Mouse (Mus musculus): ENCODE data around the gene Fbxl19. TPM values are rescaled to one million over a fixed set of nuclear protein-coding genes. Genes with fewer than 3 reads are reported as not detected.
A peak's percentile ranks its signal among the peaks of the same experiment; 100 is the strongest.

Gene Fbxl19
- total RNA-seq, 2 experiments from 2014 or later = 1.2 to 2.0 TPM

DNA sequence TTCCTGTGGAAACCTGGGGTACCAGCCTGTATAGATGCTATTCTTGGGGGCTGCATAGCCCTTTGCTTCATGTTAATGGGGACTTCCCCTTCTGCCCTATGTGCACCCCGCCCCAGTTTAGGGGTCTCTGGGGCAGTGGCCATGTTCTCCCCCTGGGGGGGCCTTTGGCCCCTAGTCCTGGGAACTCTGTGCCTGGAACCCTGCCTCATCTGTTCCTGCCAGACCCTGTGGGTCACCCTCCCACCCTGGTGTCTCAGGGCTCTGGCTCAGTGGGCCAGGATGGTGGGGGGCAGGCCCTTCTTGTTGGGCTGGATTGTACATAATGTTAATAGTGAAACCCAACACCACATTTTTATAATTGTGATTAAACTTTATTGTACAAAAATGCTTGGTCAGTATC, 55.4 kb downstream of the Fbxl19 start:
- DNase-seq = no peak
- intact Hi-C loops (cut with DNase I) = loop anchor here (1.0 to 5.0 kb wide), 3 partner anchors 43 to 136 kb away; no protein-coding TSS in a partner anchor
- H3K27ac ChIP-seq = 0 out of 2 replicates have a peak overlapping the region, but pooled peaks have one; percentile 88
- no peak overlapping the region for H3K4me3 ChIP-seq
- no peak for TF ChIP-seq CTCF (IDR thresholded peaks at IDR 0.05)

DNA sequence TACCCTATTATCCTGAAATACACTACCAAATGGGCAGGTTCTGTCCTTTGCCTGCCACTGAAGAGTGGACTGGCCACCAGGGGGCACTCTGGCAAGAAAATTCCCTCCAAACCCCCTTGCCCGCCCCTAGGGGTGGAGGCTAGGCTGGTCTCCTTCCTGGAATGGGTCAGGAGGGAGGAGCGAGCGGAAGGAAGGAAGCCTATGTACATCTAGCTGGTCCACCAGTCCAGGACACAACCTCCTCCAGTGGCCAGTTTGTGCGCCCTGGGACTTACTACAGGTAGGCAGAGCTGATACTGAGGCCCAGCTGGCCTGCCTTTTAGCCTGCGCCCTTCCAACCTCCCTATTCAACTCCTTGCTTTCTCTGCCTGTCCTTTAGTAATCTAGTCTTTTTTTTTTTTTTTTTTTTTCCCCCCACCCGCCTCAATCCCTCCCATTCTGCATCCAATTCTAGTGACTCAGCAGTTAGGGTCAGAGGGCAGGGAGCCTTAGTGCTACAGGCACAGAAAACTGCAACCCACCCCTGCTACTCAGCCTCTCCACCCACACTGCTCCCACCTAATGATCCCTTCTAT, 56.2 kb downstream of the Fbxl19 start, which contains the start of gene Hsd3b7:
TSS of gene Hsd3b7 (plus strand) at position 170 of the 575 bp plus-strand sequence.
- peak within 1 kb of the TSS; percentile 88 for H3K27ac ChIP-seq
- intact Hi-C loops (cut with DNase I) = loop anchor here (1.0 to 5.0 kb wide), 3 partner anchors 42 to 135 kb away; no protein-coding TSS in a partner anchor
- peak within 1 kb of the TSS; percentile 72 for H3K4me3 ChIP-seq
- DNase-seq = peak; percentile 95
- TF ChIP-seq CTCF (IDR thresholded peaks at IDR 0.05) = peak; percentile 99

DNA sequence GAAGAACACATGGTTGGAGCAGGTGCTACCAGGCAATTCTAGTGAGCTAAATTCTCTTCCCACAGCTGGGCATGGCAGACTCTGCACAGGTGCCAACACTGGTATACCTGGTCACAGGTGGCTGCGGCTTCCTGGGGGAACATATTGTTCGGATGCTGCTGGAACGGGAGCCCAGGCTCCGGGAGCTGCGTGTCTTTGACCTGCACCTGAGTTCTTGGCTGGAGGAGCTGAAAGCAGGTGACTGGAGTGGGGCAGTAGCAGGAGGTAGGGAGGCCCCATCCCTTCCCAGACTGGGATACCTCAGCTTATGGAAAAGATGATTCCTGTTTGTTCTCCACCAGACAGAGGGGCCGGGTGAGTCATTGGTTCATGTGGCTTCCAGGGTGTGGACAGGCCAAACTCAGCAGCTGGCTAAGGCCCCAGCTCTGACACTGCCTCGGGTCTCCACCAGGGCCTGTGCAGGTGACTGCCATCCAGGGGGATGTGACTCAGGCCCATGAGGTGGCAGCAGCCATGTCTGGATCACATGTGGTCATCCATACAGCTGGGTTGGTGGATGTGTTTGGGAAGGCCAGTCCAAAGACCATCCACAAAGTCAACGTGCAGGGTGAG, 56.8 kb downstream of the Fbxl19 start:
- Histone ChIP-seq H3K4me3 (peak overlapping the region; percentile 72), H3K27ac (peak overlapping the region; percentile 88)
- no peak for TF ChIP-seq CTCF (IDR thresholded peaks at IDR 0.05)
- DNase-seq = peak; percentile 66
- intact Hi-C loops (cut with DNase I) = loop anchor here (5.0 kb wide), 1 partner anchor 41 kb away; no protein-coding TSS in a partner anchor

DNA sequence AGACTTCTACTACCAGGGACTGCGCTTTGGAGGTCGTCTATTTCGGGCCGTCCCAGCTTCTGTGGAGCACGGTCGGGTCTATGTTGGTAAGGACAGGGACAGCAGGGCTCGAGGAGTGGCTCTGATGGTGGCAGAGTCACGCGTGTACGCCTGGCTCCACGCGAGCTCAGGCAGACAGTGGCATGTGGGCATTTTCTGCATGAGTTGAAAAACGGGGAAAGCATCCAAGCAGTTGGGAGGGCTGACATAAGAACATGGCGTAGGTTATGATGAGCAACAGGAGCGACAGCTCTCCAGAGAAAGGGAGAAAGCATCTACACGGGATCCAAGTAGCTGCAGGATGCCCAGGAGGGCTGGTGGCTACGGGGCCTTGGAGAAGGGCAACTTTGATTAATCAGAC, 58.0 kb downstream of the Fbxl19 start:
- intact Hi-C loops (cut with DNase I) = loop anchor here (5.0 kb wide), 1 partner anchor 40 kb away; no protein-coding TSS in a partner anchor
- no peak overlapping the region for H3K27ac ChIP-seq

DNA sequence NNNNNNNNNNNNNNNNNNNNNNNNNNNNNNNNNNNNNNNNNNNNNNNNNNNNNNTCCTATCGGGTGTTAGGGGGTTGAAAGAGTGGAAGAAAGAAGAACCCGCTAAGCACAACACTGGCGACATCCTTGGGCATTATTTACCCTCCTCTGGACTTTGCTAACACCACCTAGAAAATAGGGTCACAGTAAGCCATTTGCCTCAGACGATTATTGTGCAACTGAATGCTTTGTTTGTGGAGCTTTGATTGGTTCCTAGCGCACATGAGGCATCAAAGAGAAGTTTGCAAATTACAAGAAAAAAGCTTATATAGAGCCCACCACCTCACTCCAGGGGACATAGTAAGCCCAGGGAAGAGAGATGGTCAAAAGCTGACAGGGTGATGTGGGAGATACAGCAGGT, 64.5 kb downstream of the Fbxl19 start:
- no peak for TF ChIP-seq CTCF (IDR thresholded peaks at IDR 0.05)
- H3K4me3 ChIP-seq = no peak overlapping the region
- DNase-seq = no peak
- intact Hi-C loops (cut with DNase I) = no loop called here
- no peak overlapping the region for H3K27ac ChIP-seq

More for the DNA sequence above, 58.0 kb downstream of the Fbxl19 start:
- H3K4me3 ChIP-seq = no peak overlapping the region
- TF ChIP-seq CTCF (IDR thresholded peaks at IDR 0.05) = no peak
- no peak for DNase-seq

DNA sequence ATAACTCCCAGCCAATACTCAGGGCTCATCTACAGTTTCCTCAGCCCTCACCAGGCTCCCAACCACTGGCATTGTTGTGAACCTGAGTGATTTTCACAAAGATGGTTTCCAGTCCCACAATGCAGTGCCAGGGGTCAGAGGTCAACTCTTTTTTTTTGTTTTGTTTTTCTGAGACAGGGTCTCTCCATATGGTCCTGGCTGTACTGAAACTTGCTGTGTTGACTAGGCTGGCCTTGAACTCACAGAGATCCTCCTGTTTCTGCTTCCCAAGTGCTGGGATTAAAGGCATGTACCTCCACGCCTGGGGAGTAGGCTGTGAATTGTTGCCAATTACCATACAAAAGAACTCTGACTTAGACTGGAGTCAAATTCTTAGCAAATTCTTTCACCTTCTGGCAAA, 65.5 kb downstream of the Fbxl19 start:
- no peak overlapping the region for H3K27ac ChIP-seq
- no peak overlapping the region for H3K4me3 ChIP-seq
- TF ChIP-seq CTCF (IDR thresholded peaks at IDR 0.05) = no peak
- no peak for DNase-seq
- intact Hi-C loops (cut with DNase I) = no loop called here

DNA sequence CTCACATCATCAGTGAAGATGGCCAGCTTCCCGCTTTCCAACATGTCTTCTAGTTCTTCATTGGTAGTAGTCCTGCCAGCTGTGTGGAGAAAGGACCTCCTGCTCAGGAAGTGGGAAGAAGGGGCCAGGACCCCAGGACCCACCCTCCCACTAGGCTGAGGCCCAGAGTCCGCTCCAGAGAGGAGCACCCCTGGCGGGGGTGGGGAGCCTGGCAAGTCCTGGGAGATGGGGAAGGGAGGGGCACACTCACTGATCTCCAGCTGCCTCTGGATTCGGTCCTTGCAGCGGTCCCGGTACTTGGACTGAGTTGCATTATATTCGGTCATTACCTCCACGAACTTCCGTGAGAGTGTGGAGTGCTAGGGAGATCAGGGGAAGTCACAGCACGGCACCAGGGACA, 66.3 kb downstream of the Fbxl19 start:
- DNase-seq = no peak
- intact Hi-C loops (cut with DNase I) = no loop called here
- Histone ChIP-seq H3K27ac (no peak overlapping the region), H3K4me3 (no peak overlapping the region)
- no peak for TF ChIP-seq CTCF (IDR thresholded peaks at IDR 0.05)

DNA sequence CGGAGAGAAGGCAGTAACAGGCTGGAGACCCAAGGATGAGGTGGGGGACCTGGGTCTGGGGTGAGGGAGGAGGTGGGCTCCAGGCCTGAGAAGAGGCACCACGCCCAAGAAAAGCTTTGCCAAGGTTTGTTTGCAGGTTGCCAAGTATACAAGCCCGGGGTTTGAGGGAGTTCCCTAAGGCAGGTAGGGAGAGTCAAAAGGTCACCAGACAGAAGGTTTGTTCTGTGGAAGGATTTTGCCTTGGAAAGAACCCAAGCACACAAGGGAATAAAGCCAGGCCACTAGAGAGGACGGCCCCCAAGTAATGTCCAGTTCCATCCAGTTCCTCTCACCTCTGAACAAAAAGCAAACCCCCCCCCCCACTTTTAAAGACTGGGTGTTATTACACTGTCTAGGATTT, 66.9 kb downstream of the Fbxl19 start:
- Histone ChIP-seq H3K4me3 (no peak overlapping the region), H3K27ac (no peak overlapping the region)
- intact Hi-C loops (cut with DNase I) = no loop called here
- DNase-seq = no peak
- TF ChIP-seq CTCF (IDR thresholded peaks at IDR 0.05) = no peak

DNA sequence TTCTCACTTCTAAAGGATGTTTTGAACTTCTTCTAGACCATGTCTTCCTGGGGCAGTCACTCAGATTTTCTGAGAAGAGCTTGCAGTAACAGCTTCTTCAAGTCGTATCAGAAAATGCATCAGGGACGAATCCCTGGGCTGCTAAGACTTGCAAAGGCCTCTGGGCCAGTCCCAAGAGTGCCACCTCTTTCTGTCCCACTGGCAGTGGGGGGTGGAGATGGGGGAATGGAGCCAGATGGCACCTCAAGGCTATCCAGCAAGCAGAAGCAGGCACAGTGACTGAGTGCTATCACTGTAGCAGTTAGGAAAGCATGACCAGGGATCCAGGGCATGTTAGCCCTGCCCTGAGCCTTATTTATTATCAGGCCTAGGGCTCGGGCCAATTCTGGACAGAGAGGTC, 67.9 kb downstream of the Fbxl19 start:
- TF ChIP-seq CTCF (IDR thresholded peaks at IDR 0.05) = no peak
- intact Hi-C loops (cut with DNase I) = no loop called here
- no peak overlapping the region for H3K4me3 ChIP-seq
- no peak overlapping the region for H3K27ac ChIP-seq
- DNase-seq = peak; percentile 0

DNA sequence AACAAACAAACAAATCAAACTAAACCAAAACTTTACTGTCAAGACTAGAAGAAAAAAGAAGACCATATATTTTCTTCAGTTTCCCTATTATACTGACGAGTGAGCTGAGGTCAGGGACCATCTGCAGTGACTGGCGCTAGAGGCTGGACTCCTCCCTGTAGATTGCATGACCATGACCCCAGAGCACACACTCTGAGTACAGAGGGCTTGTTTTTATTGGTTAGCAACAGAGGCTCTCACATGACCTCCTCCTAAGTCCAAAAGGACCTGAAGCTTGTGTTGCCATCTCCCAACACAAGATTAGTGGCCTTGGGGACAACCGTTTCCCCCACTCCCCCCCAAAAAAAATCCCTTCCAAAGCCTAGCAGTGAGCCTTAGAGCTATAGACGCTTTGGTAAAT, 69.5 kb downstream of the Fbxl19 start:
- Histone ChIP-seq H3K27ac (peak overlapping the region; percentile 81), H3K4me3 (peak overlapping the region; percentile 56)
- intact Hi-C loops (cut with DNase I) = no loop called here
- no peak for TF ChIP-seq CTCF (IDR thresholded peaks at IDR 0.05)
- peak; percentile 50 for DNase-seq

DNA sequence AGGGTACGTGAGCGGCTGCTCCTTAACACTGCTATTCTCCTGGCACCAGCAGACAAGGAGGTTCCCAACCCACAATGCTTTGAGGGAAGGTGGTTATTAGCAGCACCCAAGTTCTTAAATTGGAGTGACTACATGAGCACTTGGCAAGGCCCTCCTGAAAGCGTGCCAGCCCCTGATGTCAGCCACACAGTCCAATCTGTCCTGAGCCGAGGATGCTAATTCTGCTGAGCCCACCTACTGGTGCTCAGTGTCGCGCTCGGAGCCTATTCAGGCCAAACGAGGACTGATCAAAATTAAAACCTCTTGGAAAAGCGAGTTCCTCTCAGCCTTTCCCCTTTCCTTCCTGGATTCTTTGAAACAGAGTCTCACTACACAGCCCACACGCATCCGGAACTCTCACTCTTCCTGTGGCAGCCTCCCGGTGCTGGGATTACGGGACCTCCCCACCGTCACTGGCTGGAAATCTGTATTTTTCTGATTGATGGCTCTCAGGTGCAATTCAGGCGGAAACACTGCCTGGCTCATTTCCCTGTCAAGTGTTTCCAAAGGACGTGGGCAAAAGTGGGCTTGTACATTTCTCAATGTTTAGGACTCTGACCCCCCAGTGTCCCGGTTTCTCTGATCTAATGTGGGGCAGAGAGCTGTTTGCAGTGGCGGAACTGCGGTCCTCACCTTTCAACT, 70.0 kb downstream of the Fbxl19 start:
- TF ChIP-seq CTCF (IDR thresholded peaks at IDR 0.05) = no peak
- Histone ChIP-seq H3K27ac (peak overlapping the region; percentile 81), H3K4me3 (peak overlapping the region; percentile 56)
- peak; percentile 89 for DNase-seq
- intact Hi-C loops (cut with DNase I) = no loop called here

DNA sequence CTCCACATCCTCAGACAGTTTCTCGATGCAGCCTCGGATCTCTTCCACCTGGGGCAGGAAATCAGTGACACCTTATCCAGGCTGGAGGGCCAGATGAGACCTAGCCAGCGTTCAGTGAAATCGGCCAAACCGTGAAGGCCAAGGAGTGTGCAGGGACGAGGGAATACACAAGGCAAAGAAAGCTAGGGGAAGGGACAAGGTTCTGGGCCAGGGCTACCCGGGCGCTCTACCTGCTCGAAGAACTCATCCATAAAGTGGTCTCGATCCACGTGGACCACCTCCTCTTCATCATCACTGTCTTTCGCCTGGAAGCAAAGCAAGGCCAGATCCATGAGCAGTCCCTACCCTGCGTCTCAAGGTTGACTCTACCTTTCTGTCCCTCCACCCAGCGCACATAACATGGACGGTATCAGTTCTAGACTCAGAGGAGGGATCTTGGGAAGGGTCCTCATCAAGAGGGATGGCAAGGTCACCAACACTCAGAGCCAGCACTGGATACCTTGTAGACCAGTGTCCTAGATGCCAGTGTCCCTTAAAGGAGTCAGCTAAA, 70.8 kb downstream of the Fbxl19 start:
- intact Hi-C loops (cut with DNase I) = no loop called here
- Histone ChIP-seq H3K27ac (peak overlapping the region; percentile 81), H3K4me3 (peak overlapping the region; percentile 15; the same call in 1 of the 2 replicates)
- no peak for DNase-seq
- TF ChIP-seq CTCF (IDR thresholded peaks at IDR 0.05) = no peak

Measured in gastrocnemius, adult 2 months (tissue).